Mouse (Mus musculus) lung, postnatal 25 days (tissue): ENCODE measurements at regions not wholly inside any gene's neighbourhood (a gene's known extent, or its start where the extent isn't known, plus 50 kb on each side); places are given as distances from the start of the nearest gene placed in this dataset.

Source experiments
- DNase-seq: peaks from one replicate; pipeline ENCODE4 v3.0.0; 2022; ENCODE audit warnings: low spot score

GRCm38 (mm10) chr14:67181586-67181985, 1172.6 kb upstream of the Gulo start:
- DNase-seq = no peak

GRCm38 (mm10) chr14:67179549-67179948, 1170.5 kb upstream of the Gulo start:
- DNase-seq = no peak

- DNase-seq = no peak
Observed at GRCm38 (mm10) chr14:67178329-67179039, 1169.5 kb upstream of the Gulo start.

- no peak for DNase-seq
Observed at GRCm38 (mm10) chr14:67176672-67177071, 1167.7 kb upstream of the Gulo start.

GRCm38 (mm10) chr14:67176100-67176499, 1167.1 kb upstream of the Gulo start:
- DNase-seq = no peak

GRCm38 (mm10) chr14:67174929-67175328, 1165.9 kb upstream of the Gulo start:
- DNase-seq = no peak

- DNase-seq = no peak
Observed at GRCm38 (mm10) chr14:67170801-67171200, 1161.8 kb upstream of the Gulo start.

- DNase-seq = peak; percentile 20
Observed at GRCm38 (mm10) chr14:67170248-67170647, 1161.2 kb upstream of the Gulo start.

- DNase-seq = no peak
Observed at GRCm38 (mm10) chr14:67169201-67169600, 1160.2 kb upstream of the Gulo start.

- no peak for DNase-seq
Observed at GRCm38 (mm10) chr14:67159996-67160395, 1151.0 kb upstream of the Gulo start.

- DNase-seq = no peak
Observed at GRCm38 (mm10) chr14:67158867-67159266, 1149.9 kb upstream of the Gulo start.

GRCm38 (mm10) chr14:67156366-67156765, 1147.4 kb upstream of the Gulo start:
- DNase-seq = no peak

GRCm38 (mm10) chr14:67153621-67154020, 1144.6 kb upstream of the Gulo start:
- DNase-seq = peak; percentile 20

- DNase-seq = no peak
Observed at GRCm38 (mm10) chr14:67149961-67150471, 1141.0 kb upstream of the Gulo start.

- DNase-seq = no peak
Observed at GRCm38 (mm10) chr14:67149091-67149490, 1140.1 kb upstream of the Gulo start.

- peak; percentile 26 for DNase-seq
Observed at GRCm38 (mm10) chr14:67146602-67147001, 1137.6 kb upstream of the Gulo start.

- DNase-seq = no peak
Observed at GRCm38 (mm10) chr14:67145046-67145445, 1136.0 kb upstream of the Gulo start.

GRCm38 (mm10) chr14:67144461-67144985, 1135.5 kb upstream of the Gulo start:
- DNase-seq = no peak

GRCm38 (mm10) chr14:67143826-67144225, 1134.8 kb upstream of the Gulo start:
- no peak for DNase-seq

- DNase-seq = no peak
Observed at GRCm38 (mm10) chr14:67142556-67143250, 1133.7 kb upstream of the Gulo start.

- no peak for DNase-seq
Observed at GRCm38 (mm10) chr14:67141581-67142441, 1132.8 kb upstream of the Gulo start.

- DNase-seq = no peak
Observed at GRCm38 (mm10) chr14:67141151-67141550, 1132.1 kb upstream of the Gulo start.
